8 mouse cellular contexts compared by ENCODE assay signal in genomic region chr7:78086566-78087008, GRCm38 (mm10).
DNase-seq lines count a peak whose midpoint lies in the region; ATAC-seq and TF ChIP-seq lines count a peak whose summit lies in the region.

No protein-coding gene starts in this region.

- H3K4me2 ChIP-seq in stomach, embryonic 14.5 days (replicated peaks; ENCODE audit: low read depth, low read length) = peak overlapping the region; percentile 18; the same call in 1 of the 2 replicates
- no peak overlapping the region; the same call in 1 of the 2 replicates for H3K4me2 ChIP-seq in stomach, postnatal 0 days (replicated peaks; ENCODE audit: low read depth)

- no peak for TF ChIP-seq EP300 in stomach, postnatal 0 days (optimal IDR thresholded peaks at IDR 0.05)

- no peak overlapping the region for H3K27ac ChIP-seq in stomach, embryonic 14.5 days (ENCODE audit: low read length)
- H3K27ac ChIP-seq in stomach, postnatal 0 days (replicated peaks) = no peak overlapping the region

- peak; percentile 5 to 9 for DNase-seq in frontal cortex, postnatal 10 days (ENCODE audit: low spot score in 2 of 2)
- DNase-seq in stomach, postnatal 0 days (ENCODE audit: low spot score) = no peak
- peak; percentile 67 to 75 for DNase-seq in kidney, postnatal 36 days
- DNase-seq in spleen, postnatal 10 days (ENCODE audit: low spot score in 2 of 2) = no peak

- H3K9me3 ChIP-seq in stomach, embryonic 14.5 days (ENCODE audit: control insufficient read depth, low read depth, low read length) = no peaks in the 10 kb centered on the region
- no peaks in the 10 kb centered on the region for H3K9me3 ChIP-seq in stomach, postnatal 0 days (ENCODE audit: control insufficient read depth, low read length)

- ATAC-seq in frontal cortex, adult (ENCODE audit: low TSS enrichment) = no peak
- ATAC-seq in stomach, embryonic 14.5 days (ENCODE audit: insufficient number of reproducible peaks, insufficient read depth, low FRiP score, low read depth) = peak; percentile 33; the same call in 1 of the 2 replicates
- ATAC-seq in stomach, postnatal 0 days (ENCODE audit: low FRiP score, low TSS enrichment) = no peak
- no peak for ATAC-seq in megakaryocyte, adult 5-6 weeks (ENCODE audit: poor library complexity, severe bottlenecking)
- no peak for ATAC-seq in cerebellum, adult (ENCODE audit: insufficient number of reproducible peaks, low FRiP score, low TSS enrichment)

- no peaks in the 10 kb centered on the region for H3K36me3 ChIP-seq in stomach, embryonic 14.5 days (ENCODE audit: control insufficient read depth, insufficient read depth, low read length)
- no peaks in the 10 kb centered on the region for H3K36me3 ChIP-seq in stomach, postnatal 0 days (ENCODE audit: control insufficient read depth, insufficient read depth, low read length)

- WGBS in stomach, embryonic 14.5 days = 31% methylated on average over 4 of the region's 4 CpGs
- 29% methylated on average over 4 of the region's 4 CpGs for WGBS in stomach, postnatal 0 days

- H3K4me1 ChIP-seq in stomach, embryonic 14.5 days (ENCODE audit: control insufficient read depth, insufficient read depth, low read length) = peaks cover 10% of the 10 kb centered on the region; the same call in 1 of the 2 replicates
- H3K4me1 ChIP-seq in stomach, postnatal 0 days (replicated peaks; ENCODE audit: control insufficient read depth, insufficient read depth) = no peaks in the 10 kb centered on the region; the same call in 1 of the 2 replicates

- no peak for TF ChIP-seq CTCF in stomach, postnatal 0 days (IDR thresholded peaks at IDR 0.05; ENCODE audit: low read depth)

- H3K9ac ChIP-seq in stomach, embryonic 14.5 days (replicated peaks; ENCODE audit: low read depth, low read length) = no peak overlapping the region
- H3K9ac ChIP-seq in stomach, postnatal 0 days (ENCODE audit: low read length) = no peak overlapping the region

- H3K27me3 ChIP-seq in stomach, embryonic 14.5 days (ENCODE audit: control insufficient read depth, insufficient read depth, low read length) = no peaks in the 10 kb centered on the region
- H3K27me3 ChIP-seq in stomach, postnatal 0 days (ENCODE audit: control insufficient read depth, insufficient read depth, low read length) = no peaks in the 10 kb centered on the region

- no peak overlapping the region for H3K4me3 ChIP-seq in stomach, embryonic 14.5 days (ENCODE audit: low read depth, low read length)
- H3K4me3 ChIP-seq in stomach, postnatal 0 days (ENCODE audit: low read depth, low read length) = no peak overlapping the region

Comparison
In these comparisons a context has a peak if more than half of its experiments do, and no peak if none do; other contexts are left out.
1. DNase-seq: peak in frontal cortex, postnatal 10 days (2 of 2) and kidney, postnatal 36 days (2 of 2); none in stomach, postnatal 0 days (single experiment) and spleen, postnatal 10 days (0 of 2).